Mouse (Mus musculus) gastrocnemius, postnatal 4 days (tissue): ENCODE measurements at regions not wholly inside any gene's neighbourhood (a gene's known extent, or its start where the extent isn't known, plus 50 kb on each side); places are given as distances from the start of the nearest gene placed in this dataset.

Experiments used
- DNase-seq, 2 experiments: peaks; one replicate each; pipeline ENCODE4 v3.0.0; 2021 to 2022; ENCODE audit warnings: low spot score in 2 of 2, mixed read lengths in 2 of 2

GRCm38 (mm10) chr1:189991089-189991488 lies 68.9 kb upstream of the Smyd2 start:
- DNase-seq: no peak

GRCm38 (mm10) chr1:189990046-189990622 lies 68.0 kb upstream of the Smyd2 start:
- DNase-seq: no peak

GRCm38 (mm10) chr1:189989376-189989775 lies 67.2 kb upstream of the Smyd2 start:
- DNase-seq: no peak

DNA sequence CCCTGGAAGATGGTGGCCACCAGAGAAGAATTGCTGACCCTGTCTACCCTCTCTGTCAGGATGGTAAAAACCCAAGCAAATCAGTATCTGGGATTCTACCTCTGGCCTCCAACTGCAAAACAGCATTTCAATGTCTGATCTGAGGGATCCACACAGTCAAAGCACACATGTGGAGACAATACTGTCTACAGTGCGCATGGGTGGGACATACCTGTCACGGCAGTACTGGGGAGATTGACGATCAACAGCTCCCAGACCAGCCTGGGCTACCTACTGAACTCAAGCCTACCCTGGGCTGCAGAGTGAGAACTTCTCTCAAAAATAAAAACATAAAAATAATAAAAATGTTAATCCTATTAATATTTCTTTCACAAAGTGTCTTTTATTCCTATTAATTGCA lies 66.7 kb upstream of the Smyd2 start:
- no peak for DNase-seq

DNA sequence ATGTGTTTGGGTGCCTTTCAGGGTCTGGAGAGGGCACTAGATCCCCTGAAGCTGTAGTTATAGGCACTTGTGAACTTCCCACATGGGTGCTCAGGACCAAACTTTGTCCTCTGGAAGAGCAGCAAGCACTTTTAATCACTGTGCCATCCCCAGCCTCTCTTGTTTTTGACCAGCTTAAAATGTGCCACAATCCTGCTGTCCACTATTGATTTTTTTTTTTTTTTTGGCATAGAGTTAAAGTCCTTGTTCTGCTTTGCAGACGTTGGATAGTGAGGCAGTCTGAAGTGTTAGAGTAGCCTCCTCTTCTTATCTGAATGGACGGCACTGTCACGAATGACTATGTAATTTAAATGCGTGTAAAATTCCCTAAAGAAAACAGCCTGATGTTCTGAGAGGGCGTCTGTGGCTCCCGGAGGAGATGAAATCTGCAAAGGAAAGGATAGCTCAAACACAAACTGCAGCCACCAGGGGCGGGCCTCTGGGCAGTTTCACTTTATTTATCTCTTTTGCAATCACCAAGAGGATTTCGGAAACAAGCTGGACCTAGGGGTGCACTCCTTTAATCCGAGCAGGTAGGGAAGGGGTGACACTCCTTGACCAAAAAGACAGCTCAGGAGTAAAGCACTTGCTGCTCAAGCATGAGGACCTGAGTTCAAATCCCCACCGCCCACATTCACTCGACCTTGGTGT lies 63.5 kb upstream of the Smyd2 start:
- no peak for DNase-seq

GRCm38 (mm10) chr1:189978244-189978643 lies 56.1 kb upstream of the Smyd2 start:
- no peak for DNase-seq

DNA sequence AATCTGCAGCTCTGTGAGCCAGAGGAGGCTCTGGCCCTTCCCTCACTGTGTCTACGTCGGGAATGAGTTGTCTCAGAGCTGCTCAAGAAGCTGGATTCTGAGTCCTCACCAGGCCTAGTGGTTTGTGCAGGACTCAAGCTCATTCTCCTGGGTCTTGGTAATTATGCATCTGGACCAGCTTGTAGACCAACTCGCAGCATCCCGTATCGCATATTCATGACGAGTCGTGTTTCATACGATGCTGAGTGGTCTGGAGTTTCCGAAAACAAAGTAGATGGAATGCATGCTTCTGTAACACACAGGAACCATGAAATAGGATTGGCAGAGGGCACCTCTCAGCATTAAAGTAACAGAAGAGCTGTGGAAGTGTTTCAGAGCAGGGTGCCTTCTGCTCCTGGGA lies 53.5 kb upstream of the Smyd2 start:
- DNase-seq: no peak

- peak; percentile 78 to 84 for DNase-seq
These were observed 50.7 kb upstream of the Smyd2 start for GRCm38 (mm10) chr1:189972790-189973406.
